Mouse (Mus musculus): ENCODE data around the gene Sars.

Gene Sars

GRCm38 (mm10) chr3:108424944-108425623, 19.9 kb downstream of the Sars start:
- DNase-seq (ENCODE audit: low spot score in 2 of 2) = no peak

DNA sequence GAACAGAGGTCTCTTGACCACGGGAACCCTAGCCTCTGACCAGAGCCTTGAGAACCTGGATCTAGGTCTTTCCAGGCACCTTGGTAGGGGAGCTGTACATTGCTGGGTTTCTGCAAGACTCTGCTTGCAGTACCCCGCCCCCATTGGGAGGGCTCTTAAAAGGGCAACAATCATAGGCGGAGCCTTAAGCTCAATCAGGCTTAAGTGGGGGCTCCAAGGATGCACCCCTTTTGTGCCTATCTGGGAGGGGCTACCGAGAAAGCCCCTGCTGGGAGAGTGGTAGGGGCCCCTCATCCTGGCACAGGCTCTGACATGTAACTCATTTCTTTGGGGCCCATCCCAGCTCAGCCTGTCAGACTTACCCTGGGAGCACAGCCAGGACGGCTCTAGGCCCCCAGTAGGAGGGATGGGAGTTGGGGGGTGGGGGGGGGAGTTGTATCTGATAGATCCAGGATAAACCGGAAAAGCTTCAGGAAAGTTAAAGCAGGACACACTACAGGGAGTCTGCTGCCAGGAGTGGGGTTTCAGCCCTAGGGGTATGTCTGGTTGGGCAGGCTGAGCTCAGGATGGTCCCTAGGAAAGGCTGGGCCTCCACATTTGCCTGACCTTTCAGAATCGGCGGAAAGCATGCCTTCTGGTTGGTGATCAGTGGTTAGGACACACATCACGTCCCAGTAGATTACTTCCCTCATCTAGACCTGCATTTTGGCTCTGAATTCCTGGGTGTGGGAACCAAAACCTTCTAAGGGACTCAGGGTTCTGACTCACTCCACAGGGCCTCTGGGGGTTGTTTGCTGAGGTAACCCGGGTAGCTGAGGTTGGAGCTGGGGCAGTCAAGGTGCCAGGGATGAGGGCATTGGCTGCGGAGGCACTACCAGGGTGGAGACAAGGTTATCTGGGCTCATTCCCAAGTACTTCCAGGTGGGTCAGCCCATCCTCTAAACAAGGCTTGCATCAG, 20.9 kb downstream of the Sars start:
- peak; percentile 60 to 61 for DNase-seq (ENCODE audit: low spot score in 2 of 2)

- no peak for DNase-seq (ENCODE audit: low spot score in 2 of 2)
Measured at GRCm38 (mm10) chr3:108423006-108423405, 22.0 kb downstream of the Sars start.

- peak; percentile 78 to 89 for DNase-seq (ENCODE audit: low spot score in 2 of 2)
Measured at GRCm38 (mm10) chr3:108415831-108416223, 29.2 kb downstream of the Sars start.

GRCm38 (mm10) chr3:108414857-108415830, 29.9 kb downstream of the Sars start, which contains the start of gene Celsr2:
Gene Celsr2, minus strand, starts transcription at chr3:108415552.
- peak in 1 of 2 experiments; percentile 52 for DNase-seq (ENCODE audit: low spot score in 2 of 2)

DNA sequence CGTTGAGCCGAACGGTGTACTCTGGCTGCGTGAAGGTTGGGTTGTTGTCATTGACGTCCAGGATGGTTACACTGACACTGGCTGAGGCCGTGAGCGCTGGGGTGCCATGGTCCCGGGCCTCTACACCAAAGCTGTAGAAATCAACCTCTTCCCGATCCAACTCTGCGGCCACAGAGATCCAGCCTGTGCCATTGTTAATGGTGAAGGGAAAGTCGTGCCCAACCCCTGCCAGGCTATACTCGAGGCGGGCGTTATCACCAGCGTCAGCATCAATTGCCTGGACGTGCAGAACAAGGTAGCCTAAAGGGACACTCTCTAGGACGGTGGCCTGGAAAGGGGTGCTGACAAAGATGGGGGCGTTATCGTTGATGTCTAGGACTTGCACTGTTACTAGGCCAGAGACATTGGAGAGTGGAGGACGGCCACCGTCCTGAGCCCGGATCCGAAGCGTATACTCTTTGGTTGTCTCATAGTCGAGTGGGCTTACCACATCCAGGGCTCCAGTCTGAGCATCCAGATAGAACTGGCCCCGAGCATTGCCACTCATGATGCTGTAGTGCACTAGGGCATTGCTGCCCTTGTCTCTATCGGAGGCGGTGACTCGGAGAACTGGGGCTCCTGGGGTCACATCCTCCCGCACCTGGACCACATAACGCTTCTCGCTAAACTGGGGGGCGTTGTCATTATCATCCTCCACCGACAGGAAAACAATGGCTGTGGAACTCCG, 31.2 kb downstream of the Sars start:
- no peak for DNase-seq (ENCODE audit: low spot score in 2 of 2)

GRCm38 (mm10) chr3:108411754-108412121, 33.3 kb downstream of the Sars start:
- DNase-seq (ENCODE audit: low spot score in 2 of 2) = peak; percentile 47 to 65

GRCm38 (mm10) chr3:108411026-108411753, 33.8 kb downstream of the Sars start:
- no peak for DNase-seq (ENCODE audit: low spot score in 2 of 2)

DNA sequence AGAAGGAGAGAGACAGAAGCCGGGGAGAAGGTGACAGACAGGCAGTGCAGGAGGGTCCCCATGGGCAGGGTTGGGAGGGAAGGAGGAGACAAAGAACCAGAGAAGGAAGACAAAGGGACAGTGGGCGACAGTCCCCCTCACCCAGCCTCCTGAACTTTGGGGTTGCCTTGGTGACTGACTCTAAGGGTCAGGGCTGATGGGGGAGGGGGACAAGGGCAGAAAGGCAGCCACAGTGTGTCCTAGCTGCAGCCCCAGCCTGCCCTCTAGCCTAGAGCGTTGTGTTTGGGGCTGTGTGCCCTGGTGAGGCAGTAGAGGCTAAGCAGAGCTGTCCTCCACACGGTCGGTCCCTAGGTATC, 34.7 kb downstream of the Sars start:
- no peak for DNase-seq (ENCODE audit: low spot score in 2 of 2)

GRCm38 (mm10) chr3:108409656-108410358, 35.2 kb downstream of the Sars start:
- DNase-seq (ENCODE audit: low spot score in 2 of 2) = no peak

GRCm38 (mm10) chr3:108408517-108409008, 36.4 kb downstream of the Sars start:
- DNase-seq (ENCODE audit: low spot score in 2 of 2) = no peak

DNA sequence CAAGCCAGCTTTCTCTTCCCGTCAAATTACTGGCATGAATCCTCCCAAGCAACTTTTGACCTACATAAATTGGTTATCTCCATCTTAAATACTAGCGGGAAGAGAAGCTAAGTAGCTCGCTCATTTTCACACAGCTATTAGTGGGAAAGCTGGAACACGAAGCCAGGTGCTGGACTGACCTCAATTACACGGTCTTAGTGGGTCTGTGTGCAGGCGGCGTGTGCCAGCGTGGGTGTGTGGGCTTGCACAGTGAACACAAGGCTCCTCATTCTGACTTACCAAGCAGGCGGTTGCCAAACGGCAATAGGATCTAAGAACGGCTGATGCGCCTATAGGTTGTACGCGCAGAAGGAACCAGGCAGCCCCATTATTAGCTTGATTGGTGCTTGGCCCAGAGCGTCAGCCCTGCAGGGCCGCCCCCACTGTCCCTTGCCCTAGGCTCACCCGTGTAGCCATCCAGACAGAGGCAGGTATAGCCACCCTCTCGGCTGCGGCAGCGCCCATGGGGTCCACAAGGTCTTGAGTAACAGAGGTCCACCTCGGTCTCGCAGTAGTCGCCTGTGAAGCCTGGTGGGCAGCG, 38.6 kb downstream of the Sars start:
- peak in 1 of 2 experiments; percentile 60 for DNase-seq (ENCODE audit: low spot score in 2 of 2)

GRCm38 (mm10) chr3:108405536-108406305, 39.3 kb downstream of the Sars start:
- DNase-seq (ENCODE audit: low spot score in 2 of 2) = peak; percentile 74 to 81

DNA sequence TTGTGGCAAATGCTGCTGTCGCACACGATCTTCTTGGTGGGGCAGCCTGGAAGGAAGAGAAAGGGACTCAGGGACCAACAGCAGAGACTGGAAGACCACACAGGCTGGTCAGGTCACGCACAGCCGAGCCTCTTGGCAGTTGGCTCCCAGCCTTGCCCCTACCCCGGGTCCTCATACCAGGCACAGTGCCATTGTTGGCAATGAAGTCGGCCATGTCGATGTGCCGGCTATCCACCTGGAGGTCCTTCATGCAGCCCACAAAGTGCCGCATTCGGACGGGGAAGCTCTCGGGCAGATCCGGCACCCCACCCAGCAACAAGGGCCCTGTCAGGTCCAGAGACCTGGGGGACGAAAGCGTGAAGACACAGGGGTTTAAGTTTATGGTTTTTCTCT, 42.5 kb downstream of the Sars start:
- DNase-seq (ENCODE audit: low spot score in 2 of 2) = no peak

DNA sequence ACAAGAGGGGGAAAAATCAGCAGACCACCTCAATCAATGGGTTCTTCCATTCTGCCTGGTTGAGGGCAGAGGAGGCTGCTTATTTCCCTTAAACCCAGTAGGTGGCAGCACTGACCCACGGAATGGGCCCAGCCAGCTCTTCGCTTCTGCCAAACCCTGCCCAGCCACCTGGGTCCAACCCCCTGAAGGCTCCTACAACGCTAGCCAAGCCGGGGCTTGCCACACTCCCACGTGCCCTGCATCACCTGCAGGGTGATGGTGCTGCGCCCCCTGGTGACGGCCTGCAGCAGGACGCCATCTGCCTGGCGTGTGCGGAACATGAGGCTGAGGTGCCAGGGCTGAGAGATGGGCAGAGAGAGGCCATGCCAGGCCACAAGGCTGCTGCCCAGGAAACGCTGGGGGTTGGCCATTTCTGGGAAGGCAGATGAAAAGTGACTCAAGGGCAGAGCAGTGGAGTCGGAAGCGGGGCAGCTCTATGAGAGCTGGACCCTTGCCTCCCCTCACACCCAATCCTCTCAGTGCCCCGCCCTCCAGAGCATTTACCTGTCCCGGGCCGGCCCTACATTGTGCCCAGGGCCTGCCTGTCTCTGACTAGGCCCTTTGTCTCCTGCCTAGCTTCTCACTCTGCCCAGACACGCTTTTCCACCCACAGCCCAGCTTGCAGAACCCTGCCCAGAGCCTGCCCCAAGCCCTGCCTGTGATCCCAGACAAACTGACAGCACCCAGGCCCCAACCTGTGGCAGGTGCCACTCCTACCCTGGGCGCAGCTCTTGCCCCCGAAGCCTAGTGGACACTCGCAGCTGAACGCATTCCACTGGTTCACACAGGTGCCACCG, 43.1 kb downstream of the Sars start:
- DNase-seq (ENCODE audit: low spot score in 2 of 2) = peak; percentile 80 to 83

- DNase-seq (ENCODE audit: low spot score in 2 of 2) = no peak
Measured at GRCm38 (mm10) chr3:108400442-108400841, 44.6 kb downstream of the Sars start.

- DNase-seq (ENCODE audit: low spot score in 2 of 2) = no peak
Measured at GRCm38 (mm10) chr3:108398281-108398680, 46.7 kb downstream of the Sars start.
